Mouse (Mus musculus) T-helper 1 cell (primary cell): ENCODE results near the gene Mdm4.

Experiments
- in situ Hi-C: fragments of 300-600 bp; cut with MboI, MseI; formaldehyde crosslinking; loops from one replicate; pipeline ENCODE4 v1.15.1; 2025; ENCODE audit warnings: high pct_unique_total_duplicates

Mdm4 gene

DNA sequence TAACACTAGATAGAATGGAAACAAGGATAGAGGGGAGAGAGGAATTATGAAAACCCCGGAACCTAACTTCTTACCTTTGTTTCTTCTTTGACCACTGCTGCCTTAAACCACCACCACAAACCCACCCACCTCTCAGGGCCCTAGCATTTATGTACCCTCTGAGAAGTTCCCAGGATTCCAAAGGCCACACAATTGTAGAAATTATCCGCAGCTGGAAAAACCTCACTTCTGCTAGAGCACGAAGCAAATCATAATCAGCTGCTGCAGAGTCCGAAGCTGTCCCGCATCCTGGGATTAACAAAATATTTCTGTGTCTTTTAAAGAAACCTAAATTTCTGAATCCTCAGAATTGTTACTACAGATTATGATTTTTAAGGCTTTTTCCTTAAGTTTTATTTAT is at the start of gene Mdm4:
TSS of gene Mdm4 (minus strand) at position 101 of the 400 bp plus-strand sequence.
- in situ Hi-C loops, result loop anchor here (10.0 kb wide), 1 partner anchor 274 kb away; the partner anchor contains the start of gene Golt1a

- in situ Hi-C loops, result no loop called here
Measured at GRCm38 (mm10) chr1:133080079-133080561, 49.8 kb upstream of the Mdm4 start.

- in situ Hi-C loops, result no loop called here
Measured at GRCm38 (mm10) chr1:133079509-133079908, 49.1 kb upstream of the Mdm4 start.

GRCm38 (mm10) chr1:133078338-133078727 is 48.0 kb upstream of the Mdm4 start:
- in situ Hi-C loops, result no loop called here

GRCm38 (mm10) chr1:133077606-133078337 is 47.4 kb upstream of the Mdm4 start:
- in situ Hi-C loops, result no loop called here

GRCm38 (mm10) chr1:133076681-133077514 is 46.5 kb upstream of the Mdm4 start:
- in situ Hi-C loops, result no loop called here

DNA sequence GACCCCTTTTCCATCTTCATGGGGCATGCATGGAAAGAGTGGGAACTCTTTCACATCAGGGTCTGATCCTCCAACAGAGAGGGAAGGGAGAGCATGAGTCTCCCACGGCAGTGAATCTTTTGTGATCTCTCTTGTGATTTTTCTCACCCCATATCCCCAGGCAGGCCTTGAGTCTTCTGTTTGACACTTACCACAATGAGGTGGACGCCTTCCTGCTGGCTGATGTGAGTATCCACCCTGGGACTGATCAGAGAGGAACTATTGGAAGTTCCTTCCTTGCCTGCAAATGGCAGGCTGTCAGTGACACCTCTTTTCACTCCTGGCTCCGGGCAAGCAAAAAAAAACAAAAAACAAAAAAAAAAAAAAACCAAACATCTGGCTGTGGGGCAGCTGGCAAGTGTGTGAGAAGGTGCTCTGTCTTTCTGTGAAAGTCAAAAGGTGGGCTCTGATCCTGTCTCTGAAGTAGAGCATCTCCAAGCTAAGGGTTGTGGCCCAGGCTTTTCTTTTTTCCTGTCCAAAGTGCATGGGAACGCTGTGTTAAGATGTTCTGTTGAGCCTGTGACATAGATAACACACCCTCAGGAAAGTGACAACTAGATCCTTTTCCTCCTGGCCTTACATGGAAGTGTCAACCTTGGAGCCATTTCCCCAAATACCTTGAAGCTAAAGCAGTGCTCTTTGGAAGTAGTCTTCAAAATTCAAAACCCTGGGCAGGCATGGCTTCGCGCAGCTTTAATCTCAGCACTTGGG is 45.5 kb upstream of the Mdm4 start:
- in situ Hi-C loops, result no loop called here

DNA sequence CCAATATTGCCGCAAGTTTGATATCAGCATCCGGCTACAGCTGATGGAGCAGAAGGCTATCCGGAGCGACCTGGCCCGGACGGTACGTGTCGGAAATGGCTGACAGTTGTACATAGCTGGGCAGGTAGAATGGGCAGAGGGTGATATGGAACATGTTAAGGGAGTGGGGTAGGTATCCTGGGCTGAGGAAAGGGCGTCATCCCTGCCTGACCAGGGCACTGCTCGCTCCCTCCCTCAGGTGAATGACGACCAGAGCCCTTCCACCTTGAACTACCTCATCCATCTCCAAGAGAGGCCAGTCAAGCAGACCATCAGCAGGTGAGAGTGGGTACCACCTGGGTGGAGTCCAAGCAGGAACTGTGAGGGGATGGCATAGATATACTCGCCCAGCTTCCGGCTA is 44.2 kb upstream of the Mdm4 start:
- in situ Hi-C loops, result no loop called here

DNA sequence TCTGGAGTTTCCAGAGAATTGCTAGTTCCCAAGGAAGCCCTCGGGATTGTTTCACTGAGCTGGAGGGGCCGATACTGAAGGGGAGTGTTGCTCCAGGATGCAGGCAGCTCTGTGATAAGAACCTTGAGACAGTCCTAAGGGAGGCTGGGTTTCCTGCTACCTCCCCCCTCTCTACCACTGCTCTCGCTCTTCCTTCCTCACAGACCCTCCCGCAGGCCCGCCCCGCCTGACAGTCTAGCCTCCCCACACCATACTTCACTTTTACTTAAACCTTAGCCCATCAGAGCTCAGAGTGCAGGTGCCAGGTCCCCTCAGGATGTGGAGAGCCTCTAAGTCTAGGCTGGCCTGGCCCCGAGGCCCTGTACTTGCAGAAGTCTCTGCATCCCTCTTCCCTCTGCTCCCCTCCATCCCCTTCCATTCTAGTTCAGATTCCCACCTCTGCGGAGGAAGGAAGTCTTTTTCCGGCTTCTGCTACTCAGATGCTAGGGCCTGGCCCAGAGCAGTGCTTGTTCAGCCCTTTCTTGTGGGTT is 43.0 kb upstream of the Mdm4 start:
- in situ Hi-C loops, result no loop called here

DNA sequence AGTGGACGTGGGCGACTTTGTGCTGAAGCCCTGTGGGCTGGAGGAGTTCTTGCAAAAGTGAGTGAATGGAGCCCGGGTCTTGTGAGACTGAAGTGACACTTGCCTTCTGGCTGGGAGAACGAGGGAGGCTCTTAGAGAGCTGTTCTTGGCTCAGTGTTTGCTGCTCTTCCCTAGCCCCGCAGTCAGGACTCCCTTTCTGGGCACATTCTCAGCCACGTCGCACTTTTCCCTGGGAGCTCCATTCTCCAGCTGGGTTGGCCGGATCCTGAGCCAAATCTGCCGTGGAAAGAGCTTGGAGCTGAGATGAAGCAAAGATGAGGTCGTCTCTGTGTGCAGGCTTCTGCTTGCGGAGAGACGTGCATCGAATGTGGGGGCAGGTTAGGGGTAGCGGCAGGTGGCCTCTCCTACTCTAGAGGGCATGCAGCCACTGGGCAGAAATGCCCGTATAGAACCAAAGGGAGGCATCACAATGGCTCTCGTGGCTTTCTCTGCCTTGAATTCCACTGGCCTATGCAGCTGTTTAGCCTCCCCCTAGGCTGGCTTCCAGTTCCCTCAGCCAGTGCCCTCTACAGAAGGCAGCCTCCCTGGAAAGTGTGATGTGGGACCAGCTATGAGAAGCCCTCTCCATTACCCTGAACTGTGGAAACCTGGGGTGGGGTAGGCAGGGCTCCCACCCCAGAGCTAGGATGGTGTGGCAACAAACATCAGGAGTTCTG is 41.5 kb upstream of the Mdm4 start:
- in situ Hi-C loops, result no loop called here

- in situ Hi-C loops, result no loop called here
Measured at GRCm38 (mm10) chr1:133070157-133070556, 39.8 kb upstream of the Mdm4 start.

GRCm38 (mm10) chr1:133069275-133070120 is 39.1 kb upstream of the Mdm4 start:
- in situ Hi-C loops, result no loop called here

DNA sequence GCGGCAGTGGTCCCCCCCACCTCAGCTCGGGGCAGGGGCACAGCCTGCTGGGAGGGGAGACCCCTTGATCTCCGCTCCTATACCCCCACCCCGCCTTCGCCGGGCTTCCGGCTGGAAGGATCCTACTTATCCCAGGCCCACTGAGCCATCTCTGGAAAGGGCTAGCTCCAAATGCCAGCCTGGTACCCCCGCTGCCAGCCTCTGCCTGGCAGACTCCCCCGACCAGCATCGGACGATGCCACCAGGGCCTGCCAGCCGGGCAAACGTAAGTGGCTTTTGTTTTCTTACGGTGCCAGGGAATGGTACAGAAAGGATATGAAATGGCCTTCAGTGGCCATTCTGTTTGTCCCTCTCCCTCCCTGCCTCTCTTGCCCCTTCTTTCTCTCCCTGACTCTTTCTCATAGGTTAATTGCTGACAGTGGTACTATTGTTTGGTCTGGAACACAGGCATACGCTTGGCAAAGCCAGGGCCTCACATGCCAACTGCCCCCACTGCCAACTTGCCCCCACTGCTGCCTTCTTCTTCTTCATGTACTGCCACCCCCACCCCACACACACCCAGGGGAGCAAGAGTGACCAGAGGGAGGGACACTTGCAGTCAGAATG is 38.4 kb upstream of the Mdm4 start:
- in situ Hi-C loops, result no loop called here

- in situ Hi-C loops, result no loop called here
Measured at GRCm38 (mm10) chr1:133068268-133068667, 37.9 kb upstream of the Mdm4 start.

- in situ Hi-C loops, result no loop called here
Measured at GRCm38 (mm10) chr1:133063164-133063563, 32.8 kb upstream of the Mdm4 start.

DNA sequence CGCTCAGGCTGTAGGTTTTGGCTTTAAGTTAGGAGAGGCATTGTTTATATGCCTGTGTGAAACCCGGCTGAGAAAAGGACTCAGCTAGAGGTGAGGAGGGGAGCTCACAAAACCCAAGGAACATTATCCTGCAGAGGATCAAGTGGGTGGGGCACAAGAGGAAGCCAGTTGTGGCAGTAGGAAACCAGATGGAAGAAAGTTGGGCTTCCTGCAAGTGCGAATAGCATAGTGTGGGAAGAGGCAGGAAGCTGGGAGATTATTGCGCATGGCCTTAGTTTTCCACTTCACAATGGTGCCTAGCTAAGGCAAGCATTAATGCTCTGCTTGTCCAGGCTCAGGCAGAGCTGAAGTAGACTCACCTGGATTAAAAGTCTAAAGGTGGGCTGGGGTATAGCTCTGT is 30.3 kb upstream of the Mdm4 start:
- in situ Hi-C loops, result no loop called here

- in situ Hi-C loops, result no loop called here
Measured at GRCm38 (mm10) chr1:133059592-133059991, 29.2 kb upstream of the Mdm4 start.

GRCm38 (mm10) chr1:133057345-133058034 is 27.1 kb upstream of the Mdm4 start:
- in situ Hi-C loops, result no loop called here

GRCm38 (mm10) chr1:133054326-133054725 is 24.0 kb upstream of the Mdm4 start:
- in situ Hi-C loops, result no loop called here
